Mouse (Mus musculus) lung, postnatal 0 days (tissue): ENCODE results near the gene Ankrd55.

ENCODE experiments used
- CTCF ChIP-seq: IDR thresholded peaks from 2 replicates; pipeline ENCODE4 v1.5.1; 2016; ENCODE audit warnings: antibody characterized with exemption, mild to moderate bottlenecking
- EP300 ChIP-seq: IDR thresholded peaks from 2 replicates; pipeline ENCODE4 v1.6.1; 2016; ENCODE audit warnings: antibody characterized with exemption, mild to moderate bottlenecking, control low read depth

- TF ChIP-seq EP300 (no peak), CTCF (no peak)
Observed at GRCm38 (mm10) chr13:112366321-112367029, 78.2 kb downstream of the Ankrd55 start.
